Mouse (Mus musculus) c-Kit-positive CD71-positive TER-119-negative erythroid progenitor cells, embryonic 14.5 days (primary cell): ENCODE results near the gene Klhl23.

Experiments
- DNase-seq: peaks from one replicate; pipeline ENCODE4 v3.0.0-alpha.2; 2013; ENCODE audit warnings: low read depth

Klhl23 gene

DNA sequence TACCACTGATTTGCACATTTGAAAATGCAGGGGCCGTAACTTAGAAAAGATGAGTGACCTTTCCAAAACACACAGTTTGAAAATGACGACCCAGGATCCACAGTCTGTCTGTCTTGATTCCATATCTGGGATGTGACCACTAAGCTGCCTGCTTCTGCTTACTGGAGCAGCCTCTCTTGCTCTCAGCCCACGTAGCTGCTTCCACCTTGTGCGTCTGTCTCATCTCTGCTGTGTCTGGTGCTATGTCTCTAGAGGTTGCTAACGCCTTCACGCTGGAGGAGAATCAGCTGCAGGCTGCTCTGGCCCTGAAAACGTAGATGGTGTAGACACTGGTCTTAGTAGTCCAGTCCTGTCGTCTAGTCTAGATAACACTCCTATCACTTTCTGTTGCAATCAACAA is 8.4 kb downstream of the Klhl23 start:
- DNase-seq: no peak

DNA sequence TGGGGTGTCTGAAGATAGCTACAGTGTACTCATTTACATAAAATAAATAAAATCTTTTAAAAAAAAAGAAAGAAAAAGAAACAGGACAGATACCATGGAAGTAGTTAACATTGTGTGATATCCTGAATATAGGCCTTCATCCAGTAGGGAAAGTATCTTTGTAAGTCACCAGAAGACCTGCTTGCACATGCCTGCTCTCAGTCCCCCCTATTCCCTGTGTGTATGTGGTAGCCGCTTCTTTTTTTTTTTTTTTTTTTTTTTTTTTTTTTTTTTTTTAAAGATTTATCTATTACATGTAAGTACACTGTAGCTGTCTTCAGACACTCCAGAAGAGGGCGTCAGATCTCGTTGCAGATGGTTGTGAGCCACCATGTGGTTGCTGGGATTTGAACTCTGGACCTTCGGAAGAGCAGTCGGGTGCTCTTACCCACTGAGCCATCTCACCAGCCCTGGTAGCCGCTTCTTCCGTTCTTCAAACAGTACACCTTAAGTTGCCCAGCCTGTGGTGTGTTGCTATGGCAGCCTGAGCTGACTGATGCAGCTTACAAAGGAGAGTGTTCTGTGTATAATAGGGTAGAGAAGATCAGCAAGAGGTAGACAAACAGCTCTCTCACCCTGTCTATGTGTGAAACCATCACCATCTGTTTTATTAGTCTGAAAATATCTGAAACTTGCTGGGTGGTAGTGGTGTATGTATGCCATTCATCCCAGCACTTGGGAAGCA is 15.7 kb downstream of the Klhl23 start:
- no peak for DNase-seq

DNA sequence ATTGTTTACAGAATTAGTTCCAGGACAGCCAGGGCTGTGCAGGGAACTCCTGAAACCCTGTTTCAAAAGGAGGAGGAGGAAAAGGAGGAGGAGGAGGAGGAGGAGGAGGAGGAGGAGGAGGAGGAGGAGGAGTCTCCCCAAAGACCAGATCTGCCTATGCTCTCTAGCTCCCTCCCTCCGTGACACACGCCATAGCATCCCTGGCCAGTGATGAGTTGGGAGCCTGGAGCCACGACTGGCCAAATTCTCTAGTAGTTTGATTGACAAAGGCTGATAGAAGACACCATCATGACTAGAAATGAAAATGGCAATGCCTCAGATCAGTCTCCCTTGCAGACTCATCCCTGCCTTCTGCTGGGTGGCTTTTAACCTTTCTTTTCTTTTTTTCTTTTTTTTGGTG is 16.3 kb downstream of the Klhl23 start:
- DNase-seq: no peak

DNA sequence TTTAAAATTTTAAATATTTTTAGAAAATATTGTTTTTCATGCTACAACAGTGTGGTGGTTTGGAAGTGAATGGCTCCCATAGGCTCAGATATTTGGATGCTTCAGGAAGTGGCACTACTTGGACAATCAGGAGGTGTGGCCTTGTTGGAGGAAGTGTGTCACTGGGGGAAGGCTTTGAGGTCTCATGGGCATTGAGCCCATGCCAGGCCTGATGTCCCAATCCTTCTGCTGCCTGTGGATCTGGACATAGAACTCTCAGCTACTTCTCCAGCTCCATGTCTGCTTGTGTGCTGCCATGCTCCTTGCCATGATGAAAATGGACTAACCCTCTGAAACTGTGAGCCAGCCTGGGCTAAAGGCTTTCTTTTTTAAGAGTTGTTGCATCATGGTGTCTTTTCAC is 17.0 kb downstream of the Klhl23 start:
- no peak for DNase-seq

DNA sequence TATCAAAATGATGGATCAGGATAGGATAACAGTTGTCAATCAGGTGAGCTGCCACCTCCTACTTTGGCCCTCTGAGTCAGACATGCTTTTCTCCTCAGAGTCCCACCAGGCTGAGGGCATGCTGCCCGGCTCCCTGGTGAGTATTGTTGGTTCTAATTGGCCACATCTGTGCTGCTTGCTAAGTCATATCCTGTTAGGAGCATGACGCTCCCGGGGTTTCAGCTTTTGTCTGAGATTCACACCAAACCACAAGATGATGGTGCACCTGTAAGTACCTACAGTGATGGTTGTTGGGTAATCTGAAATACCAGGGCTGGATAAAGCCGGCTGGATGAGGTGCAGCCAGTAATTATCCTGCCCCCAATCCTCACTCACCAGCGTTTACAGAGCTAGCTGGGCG is 18.5 kb downstream of the Klhl23 start:
- no peak for DNase-seq

DNA sequence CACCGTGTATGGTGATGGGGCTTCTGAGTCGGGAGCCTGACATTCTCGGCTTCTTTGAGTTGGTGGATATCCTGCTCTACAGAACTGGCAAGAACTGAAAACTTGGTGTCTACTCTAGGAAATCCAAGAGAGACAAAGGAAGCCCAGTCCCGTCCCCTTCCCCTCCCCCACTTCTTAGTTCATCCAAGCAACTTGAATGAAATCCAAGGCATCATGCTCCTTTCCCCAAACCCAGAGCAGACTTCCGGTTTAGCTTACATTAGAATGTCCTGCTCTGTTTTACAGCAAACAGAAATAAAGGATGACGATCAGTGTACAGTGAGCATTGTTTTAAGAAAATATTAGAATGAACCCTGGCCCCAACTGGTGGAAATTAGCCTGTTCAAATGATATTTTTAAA is 27.5 kb downstream of the Klhl23 start:
- no peak for DNase-seq

DNA sequence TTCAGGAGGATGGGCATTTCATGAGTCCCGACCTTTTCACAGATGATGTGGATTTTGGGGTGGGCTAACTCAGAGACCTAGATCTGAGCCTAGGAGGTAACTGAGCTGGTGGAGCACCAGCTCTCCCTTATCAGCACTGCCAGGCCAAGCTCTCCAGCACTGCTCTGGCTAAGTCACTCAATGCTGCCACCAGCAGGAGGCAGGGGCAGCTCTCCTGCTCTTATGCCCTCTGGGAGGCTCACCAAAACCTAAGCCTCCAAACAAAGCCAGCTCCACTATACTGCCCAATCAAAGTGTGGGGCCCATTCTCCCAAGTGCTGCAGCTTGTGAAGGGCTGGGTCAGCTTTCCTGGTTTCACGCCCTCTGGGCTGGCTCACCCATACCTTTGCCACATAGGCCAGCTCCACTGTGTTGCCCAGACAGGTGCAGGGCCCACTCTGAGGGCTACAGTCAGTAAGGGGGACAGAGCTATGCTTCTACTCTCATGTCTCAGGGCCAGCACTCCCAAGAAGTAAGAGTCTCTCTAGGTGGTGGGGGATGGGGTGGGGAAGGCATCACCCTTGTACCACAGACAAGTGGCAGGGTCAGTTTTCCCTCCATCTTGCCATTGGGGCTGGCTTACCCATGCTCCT is 29.8 kb downstream of the Klhl23 start:
- DNase-seq: peak; percentile 48

DNA sequence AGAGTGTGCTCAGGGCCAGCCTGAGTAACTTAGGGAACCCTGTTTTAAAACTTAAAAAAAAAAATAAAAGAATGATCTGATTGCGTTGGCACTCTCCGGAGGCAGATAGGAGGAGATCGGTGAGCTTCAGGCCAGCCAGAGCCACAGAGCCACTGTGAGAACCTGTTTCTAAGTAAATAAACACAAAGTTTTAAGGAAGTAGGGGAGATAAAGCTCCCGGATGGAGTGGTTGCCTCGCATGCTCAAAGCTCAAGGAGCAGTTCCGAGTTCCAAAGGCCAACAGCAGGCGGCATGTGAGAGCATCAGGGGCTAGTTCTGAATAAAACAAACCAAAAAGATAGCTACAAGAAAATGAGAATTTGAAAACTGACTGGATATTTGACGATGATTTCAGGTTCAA is 34.6 kb downstream of the Klhl23 start:
- peak; percentile 43 for DNase-seq

DNA sequence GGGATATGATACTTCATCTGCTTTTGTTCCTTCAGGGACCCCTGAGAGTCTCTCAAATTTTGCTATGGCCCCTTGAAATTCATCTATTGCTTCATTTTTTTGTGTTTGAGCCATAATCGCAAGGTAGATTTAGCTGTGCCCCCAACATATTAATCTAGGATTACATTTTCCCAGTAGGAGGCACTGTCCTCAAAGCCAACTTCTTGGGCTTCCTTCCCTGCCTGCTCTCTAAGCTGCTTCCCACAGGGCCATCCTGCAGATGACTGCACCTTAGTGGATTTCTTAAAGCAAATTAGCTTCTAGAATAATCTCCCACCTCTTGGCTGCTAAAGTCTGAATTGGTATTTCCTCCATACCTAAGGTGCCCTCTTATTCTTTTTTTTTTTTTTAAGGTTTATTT is 36.1 kb downstream of the Klhl23 start:
- no peak for DNase-seq

DNA sequence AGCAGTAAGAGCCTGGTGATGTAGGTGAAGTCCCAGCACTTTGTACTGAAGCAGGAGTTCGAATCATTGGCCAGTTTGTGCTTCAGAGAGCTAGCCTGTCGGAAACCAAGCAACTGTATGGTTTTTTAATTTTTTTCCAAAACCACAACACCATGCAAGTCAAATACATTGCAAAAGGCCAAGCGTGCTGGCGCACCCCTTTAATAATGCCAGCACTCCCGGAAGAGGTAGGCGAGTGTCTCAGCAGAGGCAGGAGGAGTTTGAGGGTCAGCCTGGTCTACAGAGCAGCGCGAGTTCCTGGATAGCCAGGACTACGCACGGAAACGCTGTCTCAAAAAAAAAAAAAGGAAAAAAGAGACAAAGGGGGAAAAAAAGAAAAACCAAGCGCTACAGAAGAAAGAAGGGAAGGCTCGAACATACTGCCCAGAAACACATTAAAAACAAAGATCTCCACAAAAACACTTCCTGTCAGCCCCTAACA is 39.3 kb downstream of the Klhl23 start:
- no peak for DNase-seq

DNA sequence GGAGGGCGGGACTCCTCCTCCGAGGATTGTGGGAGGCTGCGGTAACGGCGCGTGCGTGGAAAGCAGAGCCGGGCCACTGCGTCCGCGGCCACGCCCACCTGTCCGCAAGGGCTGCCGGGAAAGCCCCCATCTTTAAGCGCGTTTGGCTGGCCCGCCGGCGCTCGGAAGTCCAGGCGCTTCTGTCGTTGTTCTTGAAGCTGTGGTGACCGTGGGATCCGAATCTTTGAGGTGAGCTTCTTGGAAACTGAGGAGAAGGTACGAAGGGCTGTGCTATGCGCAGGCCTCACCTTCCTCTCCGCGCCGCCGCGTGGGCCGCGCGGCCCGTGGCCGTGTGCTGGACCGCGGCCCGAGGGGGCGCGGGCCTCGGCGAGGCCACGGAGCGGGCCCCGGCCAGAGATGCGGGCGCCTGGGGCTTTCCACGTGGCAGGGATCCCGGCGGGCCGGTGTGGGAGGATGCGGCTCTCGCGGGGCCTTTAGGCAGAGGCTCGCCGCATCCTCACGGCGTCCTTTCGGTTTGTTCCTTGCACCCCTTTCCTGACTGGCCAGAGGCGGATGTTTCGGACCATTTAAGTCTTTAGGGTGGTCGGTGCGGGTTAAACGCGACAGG is 39.8 kb downstream of the Klhl23 start, which contains the start of gene Ssb:
TSS of gene Ssb (plus strand) at position 78 of the 607 bp plus-strand sequence.
- DNase-seq: peak; percentile 90

DNA sequence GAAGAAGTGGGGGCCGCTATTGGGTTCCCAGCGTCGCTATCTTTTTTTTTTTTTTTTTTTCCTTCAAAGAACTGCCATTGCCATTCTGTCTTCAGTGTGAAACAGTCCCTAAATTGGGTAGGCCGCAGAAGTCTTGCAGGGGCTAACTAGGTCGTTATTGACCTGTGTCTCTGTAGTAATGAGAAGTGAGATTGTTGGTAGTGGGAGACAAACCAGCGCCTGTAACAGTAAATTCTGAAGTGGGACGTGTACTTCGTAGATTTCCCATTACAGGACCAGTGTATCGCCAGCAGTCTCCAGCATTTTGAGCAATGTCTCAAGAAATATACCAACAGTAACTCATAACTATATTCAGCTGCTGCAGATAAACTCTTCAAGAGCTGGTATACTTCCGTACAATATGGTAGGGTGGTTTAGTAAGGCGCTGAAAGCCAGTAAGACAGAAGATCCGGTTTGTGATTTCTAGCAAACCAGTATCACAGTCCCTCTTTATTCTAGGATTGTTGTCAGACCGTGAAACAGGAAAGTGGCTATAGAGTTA is 40.4 kb downstream of the Klhl23 start:
- no peak for DNase-seq

DNA sequence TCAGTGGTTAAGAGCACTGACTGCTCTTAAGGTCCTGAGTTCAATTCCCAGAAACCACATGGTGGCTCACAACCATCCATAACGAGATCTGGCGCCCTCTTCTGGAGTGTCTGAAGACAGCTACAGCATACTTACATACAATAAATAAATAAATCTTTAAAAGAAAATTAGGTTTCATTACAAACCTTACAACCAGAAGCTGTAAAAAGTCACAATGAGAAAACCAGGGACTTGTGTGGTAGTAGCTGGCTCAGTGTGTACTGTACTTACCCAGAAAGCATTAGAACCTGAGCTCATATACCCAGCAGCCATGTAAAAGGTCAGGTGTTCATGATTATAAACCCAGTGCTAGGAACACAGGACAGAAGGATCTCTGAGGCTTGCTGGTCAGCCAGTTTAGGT is 62.2 kb downstream of the Klhl23 start:
- DNase-seq: peak; percentile 20

DNA sequence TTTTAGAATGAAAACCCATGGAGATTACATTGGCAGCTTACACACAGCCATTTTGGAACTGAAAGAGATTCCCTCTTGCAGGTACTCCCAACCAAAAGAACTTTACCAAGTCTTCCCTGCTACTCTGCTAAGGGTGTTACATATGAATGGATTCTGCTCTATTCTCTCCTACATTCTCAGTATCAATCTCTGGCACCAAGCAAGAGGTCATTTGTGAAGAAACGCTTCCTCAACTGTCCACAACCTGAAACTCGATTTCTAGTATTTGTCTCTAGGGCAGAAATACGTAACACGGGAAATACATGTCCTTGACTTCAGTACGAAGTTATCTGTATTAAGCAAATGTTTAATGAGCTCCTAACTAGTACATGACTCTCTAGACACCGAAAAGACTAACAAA is 62.8 kb downstream of the Klhl23 start:
- peak; percentile 29 for DNase-seq

DNA sequence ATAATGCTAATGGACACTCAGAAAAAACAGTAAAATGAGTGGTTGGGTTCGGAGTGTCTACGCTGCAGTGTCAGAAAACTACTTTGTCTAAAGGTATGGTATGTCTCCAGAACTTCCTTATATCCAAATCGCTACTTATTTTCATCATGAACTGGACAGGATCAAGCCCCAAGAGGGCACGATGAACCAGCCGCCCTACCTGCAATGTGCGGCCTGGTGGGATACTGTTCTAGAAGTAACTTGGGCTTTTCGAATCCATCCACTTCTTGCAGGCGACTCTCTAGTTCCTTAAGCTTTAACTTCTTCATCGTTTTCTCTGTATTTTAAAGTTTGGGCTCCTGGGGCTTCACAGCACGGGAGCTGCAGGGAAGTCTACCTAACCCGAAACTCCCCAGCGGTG is 63.3 kb downstream of the Klhl23 start:
- DNase-seq: peak; percentile 25

DNA sequence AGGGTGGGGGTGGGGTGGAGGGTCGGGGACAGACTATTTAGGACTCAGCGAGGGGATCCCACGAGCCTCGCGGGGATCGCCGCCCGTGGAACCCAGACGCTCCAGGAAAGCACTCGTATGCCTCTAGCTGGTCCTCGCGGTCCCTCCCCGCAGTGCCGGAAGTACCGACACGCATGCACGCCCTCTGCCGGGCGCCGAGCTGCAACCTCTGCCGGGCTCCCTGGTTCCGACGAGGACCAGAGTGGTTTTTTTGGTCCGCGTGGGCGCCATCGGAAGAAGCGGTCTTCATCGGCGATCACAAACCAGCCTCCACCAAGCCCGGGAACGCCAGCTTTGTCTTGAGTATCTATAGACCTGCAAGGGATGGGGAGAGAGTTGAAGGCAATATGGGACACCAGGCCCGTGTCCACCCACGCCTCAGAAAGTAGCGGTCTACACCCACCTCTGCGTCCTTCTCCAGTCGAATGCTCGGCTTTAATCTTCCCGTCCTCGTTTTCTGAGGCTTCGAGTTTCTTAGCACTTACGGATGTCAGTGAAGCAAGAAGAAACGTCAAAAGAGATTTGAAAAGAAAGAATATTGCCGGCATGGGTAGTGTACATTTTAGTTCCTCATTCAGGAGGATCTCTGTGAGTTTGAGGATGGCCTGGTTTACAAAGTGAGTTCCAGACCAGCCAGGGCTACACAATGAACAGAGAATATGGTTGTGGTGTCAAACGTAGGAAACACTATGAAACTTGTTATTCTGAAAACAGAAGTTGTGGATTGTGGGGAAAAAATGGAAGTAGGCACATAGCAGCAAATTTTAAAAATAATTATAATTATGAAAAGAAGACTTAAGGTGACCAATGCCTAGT is 63.9 kb downstream of the Klhl23 start, which contains the start of gene Mettl5:
TSS of gene Mettl5 (minus strand) at position 165 of the 855 bp plus-strand sequence.
- DNase-seq: peak; percentile 82
